Mouse (Mus musculus) erythroblast, adult 5-6 weeks (primary cell): ENCODE results near the gene Chst15. TPM values are rescaled to one million over a fixed set of nuclear protein-coding genes. Genes with fewer than 3 reads are reported as not detected.

Experiments used
- ATAC-seq: replicated peaks from 2 replicates; pipeline ENCODE4 v1.8.0; 2016; ENCODE audit warnings: moderate number of reproducible peaks, mild to moderate bottlenecking, moderate TSS enrichment, inconsistent platforms; ENCODE audit not compliant: poor library complexity, low FRiP score, severe bottlenecking
- total RNA-seq, 2 experiments: library from RNA; stranded (forward) in 1 of 2; stranded (reverse) in 1 of 2; fragments of 150-400 nt in 1 of 2; fragments of 200-764, 138-1000 nt in 1 of 2; gene quantifications; 2 replicates each; pipeline versions ENCODE4 v1.2.3 to v1.2.4; 2015 to 2017; ENCODE audit warnings: low replicate concordance in 2 of 2

Chst15 gene
- total RNA-seq, 2 experiments from 2014 or later = 4.8 to 6.7 TPM

DNA sequence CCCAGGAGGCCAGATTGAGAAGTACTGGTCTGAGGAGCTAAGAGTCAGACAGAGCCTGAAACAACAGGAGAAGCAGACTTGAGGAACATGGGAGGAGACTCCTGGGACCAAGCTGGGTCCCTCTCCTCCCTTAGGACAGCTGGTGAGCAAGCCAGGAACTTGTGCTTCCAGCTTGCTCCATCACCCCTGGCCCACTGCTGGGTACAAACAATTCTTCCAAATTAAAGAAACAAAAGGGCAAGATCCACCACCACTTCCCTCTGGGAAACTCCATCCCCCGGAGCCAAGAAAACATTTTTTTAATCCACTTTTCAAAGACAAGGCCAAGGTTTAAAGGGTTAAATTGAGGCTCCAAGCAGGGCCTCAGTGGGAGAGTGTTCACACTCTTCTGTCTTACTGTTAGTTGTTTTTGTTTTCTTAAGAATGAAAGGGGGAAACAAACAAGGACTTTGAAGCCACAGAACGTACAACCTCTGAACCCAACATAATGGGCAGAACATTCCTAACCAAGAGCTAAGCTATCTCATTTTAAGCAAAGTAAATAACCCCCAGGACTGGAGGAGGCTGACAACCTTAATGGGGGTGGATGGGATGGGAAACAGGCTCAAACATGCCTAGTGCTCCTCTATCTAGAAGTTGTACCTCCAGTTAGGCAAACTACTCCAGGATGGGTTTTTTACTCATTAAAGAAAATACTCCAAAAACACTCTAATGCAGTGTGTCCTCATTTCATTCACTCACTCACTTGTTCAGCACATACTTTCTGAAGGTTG is 43.1 kb downstream of the Chst15 start:
- ATAC-seq = no peak

DNA sequence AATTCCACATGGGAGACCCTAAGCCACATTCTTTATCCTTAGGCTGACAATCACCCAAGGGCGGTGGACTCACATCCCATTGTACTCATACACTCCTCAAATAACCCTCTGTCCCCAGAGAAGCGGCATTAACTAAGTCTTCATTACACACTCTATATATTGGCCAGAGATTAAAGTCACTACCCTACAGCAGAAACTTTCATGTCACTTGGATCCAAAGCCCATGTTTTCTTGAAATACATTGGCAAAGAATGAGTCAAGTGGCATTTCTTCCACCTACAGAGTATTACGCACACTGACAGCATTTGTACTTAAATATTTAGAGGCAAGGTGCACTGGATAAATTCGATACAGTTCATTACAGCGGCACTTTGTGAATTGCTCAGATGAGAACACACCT is 44.0 kb downstream of the Chst15 start:
- no peak for ATAC-seq

DNA sequence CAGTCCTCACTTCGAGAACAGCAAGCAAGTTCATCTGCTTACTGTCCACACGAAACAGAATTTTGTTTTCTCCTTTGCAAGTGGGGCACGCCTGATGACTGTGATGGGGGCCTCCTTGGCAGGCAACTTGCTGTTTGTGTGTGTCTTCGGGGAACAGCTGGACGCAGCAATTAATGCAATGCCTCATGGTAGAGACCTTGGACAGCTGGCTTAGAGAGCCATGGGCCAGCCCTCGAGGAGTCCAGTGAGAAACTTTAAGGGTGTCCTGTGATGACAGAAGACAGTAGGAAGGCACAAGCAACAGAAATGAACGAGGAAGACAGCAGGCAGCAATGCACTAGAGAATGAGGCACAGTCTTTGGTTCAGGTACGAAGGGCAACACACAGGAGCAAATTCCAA is 46.7 kb downstream of the Chst15 start:
- no peak for ATAC-seq

DNA sequence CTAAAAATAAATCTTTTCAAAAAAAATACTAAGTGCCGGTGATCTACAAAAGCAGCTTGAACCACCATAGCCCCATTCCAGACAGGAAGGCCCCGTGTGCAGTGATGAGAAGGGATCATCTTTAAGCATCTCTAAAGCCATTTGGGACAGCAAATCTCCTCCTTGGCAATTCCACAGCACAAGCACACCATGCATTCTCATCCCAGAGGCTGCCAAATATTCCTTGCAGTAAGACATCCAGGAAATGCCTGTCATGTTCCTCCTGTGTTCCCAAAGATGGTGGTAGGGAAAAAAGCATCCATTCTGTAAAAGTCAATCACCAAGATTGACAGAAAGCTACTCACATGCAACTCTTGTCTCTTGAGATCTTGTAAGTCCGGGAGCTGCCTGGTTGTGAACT is 47.4 kb downstream of the Chst15 start:
- no peak for ATAC-seq

DNA sequence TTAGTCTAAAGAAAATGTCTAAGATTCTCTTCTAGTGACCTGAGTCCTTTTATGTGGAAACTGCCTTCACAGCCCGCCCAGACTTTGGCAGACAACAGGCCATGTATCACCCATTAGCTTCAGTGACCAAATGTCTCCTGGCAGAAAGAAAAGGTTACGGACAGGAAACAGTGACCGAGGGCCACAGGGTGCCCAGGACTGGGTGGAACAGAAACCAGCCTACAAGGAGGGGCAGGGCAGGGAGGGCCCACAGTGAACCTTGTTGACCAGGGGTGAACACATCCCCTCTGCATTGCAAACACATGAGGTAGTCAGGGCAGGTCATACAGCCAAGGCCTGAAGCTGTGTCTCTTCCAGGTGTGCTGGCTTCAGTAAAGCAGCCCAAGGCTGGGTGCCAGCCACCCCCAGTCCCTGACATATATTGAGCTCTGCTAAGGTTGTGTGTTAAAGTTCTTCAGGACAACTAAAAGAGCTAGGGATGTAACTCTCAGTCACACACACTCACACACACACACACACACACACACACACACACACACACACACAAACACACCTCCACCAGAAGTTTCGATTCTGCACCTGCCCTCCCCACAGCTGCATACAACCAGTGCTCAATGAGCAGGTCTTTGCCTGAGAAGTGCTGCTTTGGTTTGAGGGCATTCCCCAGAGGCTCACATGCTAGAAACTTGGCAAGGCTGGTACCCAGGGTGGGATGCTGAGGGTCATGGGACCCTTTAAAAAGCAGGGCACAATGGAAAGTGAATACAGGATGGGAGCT is 49.1 kb downstream of the Chst15 start:
- no peak for ATAC-seq

DNA sequence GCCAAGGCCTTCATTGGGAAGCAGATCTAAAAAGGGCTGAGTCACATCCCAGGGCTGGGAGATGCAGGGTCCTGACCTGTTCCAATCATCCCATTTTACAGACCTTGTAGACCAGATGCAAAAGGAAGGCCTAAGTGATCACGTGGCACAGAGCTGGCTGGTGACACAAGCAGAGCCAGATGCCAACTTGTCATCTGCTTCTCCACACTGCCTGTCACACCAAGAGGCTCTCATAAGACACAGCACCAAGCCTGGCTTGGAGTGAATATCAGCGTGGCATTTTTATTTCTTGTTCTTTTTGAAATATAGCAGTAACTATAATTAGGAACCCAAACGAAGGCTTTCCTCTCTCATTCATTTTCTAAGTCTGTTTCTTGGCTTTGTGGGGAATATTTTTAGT is 52.3 kb downstream of the Chst15 start:
- ATAC-seq = no peak

DNA sequence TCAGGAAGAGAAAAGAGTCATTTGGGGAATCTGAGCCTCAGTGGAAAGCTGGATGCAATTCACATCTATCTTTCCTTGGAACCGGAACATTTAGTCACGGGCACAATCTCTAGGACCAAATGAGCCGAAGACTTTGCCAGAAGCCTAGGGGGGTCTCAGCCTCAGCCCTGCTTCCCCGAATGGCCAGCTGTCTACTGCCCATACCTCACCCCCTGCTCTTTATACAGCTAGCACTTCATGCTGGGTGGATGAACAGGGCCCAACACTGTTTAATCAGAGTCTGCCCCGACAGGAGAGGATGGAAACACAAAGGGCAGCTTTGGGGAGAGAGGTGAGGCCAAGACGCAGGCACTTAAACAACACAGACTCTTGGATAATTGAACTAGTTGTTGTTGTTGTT is 53.8 kb downstream of the Chst15 start:
- ATAC-seq = no peak

DNA sequence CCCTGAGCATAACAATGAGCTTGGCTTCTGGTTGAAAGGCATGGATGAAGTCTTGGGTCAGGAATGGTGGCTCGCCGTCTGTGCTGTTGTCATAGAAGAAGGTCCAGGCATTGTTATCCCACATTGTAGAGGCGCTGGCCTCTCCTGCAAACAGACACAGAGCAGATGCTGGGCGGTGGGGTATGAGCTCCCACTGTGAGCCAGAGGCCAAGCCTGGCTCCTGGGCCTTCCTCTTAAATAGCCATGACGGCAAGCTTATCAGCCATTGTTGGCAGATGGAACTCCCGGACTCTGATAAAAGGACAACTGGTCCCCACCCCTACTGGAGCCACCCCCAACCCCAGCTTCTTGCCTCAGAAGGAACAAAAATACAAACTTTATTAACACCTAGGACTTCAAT is 54.3 kb downstream of the Chst15 start:
- no peak for ATAC-seq

DNA sequence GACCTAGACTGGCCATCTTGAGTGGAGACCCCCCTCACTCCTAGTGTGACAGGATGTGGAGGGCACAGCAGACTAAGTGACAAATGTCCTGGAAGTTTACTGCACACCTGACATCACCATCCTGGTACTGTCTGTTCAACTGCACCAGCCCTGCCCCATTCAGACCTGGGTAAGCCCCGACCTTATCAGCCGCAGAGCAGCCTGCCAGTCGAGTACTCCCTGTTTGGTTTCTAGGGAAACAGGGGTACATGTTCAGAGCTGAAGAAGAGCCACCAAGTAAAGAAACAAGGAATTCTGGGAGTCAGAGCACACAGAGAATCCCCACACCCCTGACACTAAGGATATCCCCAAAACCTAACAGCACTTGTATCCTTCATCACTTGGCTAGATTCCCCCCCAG is 55.1 kb downstream of the Chst15 start:
- peak; percentile 89 for ATAC-seq

DNA sequence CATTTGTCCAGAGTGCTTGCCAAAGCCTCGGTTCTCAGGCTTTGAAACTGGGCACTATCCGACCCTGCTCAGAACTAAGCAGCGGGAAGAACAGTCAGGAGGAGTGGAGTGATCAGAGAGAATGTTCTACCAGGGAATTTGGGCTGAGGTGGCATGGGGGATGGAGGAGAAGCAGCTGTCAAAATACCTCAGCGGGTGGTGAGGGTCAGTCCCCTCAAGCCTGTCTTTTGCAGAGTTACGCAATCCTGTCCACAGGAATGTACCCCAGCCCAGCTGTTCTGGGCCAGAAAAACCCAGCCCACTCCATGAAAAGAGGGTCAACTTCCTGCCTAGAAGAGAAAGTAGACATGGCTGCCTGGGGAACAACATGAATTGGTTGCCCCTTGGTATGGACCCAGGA is 56.4 kb downstream of the Chst15 start:
- ATAC-seq = no peak

DNA sequence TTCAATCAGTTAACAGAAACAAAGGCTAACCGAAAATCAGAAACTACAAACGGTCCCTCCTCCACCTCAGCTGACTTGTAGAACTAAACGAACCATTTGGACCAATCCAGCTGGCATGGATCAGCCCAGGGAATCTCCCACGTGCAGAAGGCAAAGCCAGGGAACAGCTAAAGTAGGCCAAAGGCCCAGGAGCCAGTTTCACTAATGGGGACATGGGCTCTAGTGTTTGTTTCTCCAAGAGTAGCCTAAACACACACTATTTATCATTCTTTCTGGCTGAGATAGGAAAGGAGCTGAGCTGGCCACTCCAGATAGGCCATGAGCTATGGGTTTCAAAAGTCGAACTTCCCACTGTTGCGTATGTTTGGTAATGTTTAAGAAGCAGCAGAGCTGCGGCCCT is 58.2 kb downstream of the Chst15 start:
- ATAC-seq = no peak

DNA sequence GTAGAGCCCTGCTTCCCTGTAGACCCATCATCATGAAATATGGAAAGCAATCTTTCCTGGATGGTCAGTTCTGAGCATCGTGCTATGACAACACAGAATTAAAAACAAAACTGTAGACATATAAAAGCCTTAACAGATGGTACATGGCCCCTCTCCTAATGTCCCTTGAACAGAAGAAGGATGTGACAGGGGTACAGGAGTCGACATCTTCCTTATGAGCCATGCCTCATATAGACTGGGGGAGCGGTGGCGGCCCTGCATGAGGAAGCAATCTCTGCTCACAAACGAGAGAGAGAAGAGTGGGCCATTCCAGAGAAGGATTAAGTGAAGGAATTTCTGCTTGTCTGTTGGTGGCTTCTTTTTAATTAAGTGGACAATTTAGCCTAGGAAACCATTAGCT is 58.8 kb downstream of the Chst15 start:
- no peak for ATAC-seq

DNA sequence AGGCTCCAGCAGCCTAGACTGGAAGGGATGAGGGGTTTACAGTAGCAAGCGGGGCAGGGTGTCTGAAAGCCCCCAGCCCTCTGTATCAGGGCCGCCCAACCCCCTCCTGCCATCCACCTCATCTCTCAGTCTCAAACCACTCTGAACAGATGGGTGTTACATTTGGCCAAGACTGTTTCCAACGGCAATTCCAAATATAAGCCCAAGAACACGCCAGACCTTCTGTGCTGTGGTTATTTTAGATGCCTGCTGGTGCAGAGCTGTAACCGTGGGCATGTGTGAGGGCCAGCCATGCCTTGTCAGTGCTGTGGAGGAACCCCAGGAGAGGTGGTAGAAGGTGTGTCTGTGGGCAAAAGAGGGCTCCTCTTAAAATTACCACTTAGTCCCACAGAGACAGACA is 63.5 kb downstream of the Chst15 start:
- ATAC-seq = no peak

DNA sequence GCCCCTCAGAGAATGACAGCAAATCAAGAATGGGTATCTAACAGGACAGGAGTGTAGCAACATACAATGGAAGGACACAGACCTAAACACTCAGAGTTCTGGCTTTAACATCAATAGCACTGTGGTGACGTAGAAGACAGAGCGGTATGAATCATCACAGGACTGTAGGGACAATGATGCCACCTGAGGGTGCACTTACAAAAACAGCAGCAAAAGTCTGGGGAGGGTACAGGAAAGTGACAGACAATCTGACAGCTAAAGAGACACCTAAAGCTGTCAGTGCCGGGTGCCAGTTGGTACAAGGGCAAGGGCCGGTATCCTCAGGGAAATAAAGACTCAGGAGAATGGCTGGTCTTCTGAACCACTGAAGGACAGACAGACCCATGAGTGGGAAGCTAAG is 64.0 kb downstream of the Chst15 start:
- ATAC-seq = no peak

DNA sequence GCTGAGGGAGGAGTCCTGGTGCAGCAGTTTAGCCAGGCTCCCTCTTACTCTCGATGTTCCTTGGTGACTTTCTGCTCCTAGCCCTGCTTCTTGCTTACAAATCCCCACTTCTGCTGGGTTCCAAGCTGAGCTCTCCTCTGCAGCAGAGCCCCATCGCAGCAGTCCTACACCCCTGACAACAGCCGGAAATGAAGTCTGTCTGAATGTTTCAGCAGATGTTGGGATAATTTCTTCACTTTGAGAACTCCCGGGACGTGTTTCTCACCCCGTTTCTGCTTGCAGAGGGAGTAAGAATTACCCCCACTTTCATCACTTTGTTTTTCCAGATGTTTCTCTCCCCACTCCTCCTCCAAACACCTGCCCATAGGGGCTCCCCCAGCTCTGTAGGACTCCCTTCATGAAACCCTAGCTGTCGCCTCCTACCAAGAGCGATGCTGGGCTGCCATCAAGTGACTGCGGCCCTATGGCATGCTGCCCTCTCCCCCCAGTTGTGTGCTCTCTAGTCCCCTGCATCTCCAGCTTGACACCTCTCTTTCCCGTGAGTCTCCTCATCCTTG is 67.4 kb downstream of the Chst15 start:
- ATAC-seq = no peak

DNA sequence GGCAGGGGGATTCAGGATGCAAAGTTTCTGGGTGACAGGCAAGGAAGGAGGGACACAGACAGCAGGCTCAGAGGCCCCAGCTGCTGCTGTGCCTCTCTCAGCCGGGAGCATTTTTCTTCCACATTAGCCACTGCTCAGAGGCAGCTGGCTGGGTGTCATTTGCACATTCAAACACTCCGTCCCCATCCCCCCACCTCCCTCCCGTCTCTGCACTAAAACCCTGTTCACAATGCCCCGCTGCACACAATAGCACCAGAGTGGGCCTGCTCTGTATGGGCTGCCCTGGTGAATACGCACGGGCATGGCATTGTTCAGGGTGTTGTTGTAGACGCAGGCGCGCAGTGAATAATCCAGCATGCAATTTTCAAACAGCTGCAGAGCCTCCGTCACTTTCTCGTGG is 69.5 kb downstream of the Chst15 start:
- ATAC-seq = no peak

DNA sequence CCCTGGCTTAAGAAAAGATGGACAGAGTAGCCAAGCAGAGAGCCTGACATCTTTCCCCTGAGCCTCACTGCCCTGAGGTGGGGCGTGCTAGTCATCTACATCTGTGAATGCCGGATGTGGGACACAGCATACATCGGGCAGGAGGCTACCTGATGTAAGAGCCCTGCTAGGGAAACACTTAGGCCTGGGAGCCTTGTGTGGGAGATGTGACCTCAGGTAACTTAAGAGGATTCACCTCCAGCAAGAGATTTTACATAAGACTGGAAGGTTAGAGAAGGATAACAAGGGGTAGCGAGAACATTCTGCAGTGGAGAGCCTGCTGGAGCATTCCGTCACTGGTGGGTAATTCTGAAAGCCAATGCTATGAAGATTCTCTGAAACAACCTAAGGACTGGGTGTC is 69.9 kb downstream of the Chst15 start:
- ATAC-seq = no peak

DNA sequence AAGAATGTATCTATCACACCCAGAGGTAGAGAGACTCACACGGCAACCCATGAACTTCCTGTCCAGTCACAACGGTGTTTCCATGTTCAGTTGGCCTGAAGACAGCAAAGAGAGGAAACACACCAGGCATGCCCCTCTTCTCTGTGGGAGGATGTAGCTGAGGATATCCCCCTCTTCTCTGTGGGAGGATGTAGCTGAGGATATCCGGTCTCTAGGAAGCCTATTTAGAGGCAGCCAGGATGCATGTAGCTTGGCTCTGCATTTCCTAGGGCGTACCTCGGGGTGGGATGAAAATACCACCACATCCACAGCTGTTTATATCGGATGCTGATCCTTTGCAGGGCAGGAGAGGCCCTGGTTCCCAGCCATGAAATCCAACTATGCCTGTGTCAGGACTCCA is 71.3 kb downstream of the Chst15 start:
- ATAC-seq = no peak

DNA sequence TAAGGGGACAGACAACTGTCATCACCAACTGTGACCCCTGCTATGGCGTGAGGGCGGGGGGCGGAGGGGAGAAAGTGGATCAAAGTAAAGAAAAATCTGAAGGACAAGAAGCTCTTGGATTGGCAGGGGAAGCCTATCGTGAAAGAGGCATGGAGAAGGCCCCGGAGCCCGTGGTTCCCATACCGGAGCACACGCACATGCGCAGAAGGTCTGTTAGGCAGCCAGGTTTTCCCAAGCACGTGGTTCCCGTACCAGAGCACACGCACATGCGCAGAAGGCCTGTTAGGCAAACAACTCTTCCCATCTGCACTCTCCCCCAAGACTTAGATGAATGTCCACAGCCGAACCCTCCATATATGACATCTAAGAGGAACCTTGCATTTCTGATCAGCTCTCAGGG is 72.4 kb downstream of the Chst15 start:
- ATAC-seq = no peak

DNA sequence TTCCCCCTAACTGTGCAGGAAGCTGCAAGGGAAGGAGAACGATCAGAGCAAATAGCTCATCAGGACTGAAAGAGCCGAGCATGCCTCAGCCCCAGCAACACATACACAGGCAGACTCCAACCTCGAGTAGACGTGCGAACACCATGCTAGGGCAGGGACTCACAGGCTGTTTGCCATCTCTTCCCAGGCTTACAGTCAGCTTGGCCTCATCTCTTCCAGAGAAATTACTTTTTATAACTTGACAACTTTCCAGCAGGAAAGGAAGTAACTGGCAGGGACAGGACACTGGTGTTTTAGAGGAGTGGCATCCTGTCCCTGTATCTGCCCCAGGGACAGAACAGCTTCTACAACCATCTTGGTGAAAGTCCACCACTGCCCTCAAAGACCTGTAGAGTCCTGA is 73.8 kb downstream of the Chst15 start:
- ATAC-seq = no peak

DNA sequence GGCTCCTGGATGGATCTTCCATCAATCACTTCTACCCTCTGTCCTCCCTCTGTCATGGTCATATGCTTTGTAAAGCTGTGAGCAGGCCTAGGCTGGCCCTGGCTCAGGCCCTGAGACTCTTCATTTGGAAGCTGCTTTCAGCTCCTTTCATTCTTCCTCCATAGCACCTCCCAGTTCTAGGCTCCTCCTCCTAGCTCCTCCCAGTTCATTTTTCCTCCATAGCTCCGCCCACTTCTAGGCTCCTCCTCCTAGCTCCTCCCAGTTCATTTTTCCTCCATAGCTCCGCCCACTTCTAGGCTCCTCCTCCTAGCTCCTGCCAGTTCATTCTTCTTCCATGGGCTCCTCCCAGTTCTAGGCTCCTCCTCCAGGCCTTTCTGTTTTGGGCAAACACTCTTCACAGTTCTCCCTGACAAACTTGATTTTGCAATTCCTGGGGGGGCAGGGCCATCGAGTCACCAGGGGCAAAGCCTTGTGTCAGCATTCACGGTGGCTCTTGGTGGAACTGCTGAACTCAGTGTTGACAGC is 74.3 kb downstream of the Chst15 start:
- ATAC-seq = peak; percentile 78
